Mouse (Mus musculus): ENCODE data around the gene Gm9817.

Gm9817 gene

DNA sequence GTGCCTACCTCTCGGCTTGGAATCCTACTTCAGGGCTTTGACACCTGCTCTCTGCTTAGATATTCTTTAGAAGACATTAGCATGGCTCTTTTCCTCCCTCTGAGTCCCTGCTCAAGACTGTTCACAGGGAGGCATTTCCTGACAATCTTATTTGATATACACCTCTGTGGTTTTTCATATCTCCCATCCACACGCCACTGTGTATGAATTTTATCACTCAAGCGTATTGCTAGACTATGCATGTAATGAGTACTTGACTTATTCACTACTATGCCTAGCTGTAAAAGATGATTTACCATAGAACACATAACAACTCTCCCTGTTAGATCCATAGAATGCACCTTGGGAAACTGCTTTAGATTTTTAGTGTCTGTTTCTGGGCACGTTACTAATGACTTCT, 14.3 kb downstream of the Gm9817 start:
- no peak for DNase-seq

GRCm38 (mm10) chr13:45095028-45095427, 16.5 kb downstream of the Gm9817 start:
- DNase-seq, result no peak

DNA sequence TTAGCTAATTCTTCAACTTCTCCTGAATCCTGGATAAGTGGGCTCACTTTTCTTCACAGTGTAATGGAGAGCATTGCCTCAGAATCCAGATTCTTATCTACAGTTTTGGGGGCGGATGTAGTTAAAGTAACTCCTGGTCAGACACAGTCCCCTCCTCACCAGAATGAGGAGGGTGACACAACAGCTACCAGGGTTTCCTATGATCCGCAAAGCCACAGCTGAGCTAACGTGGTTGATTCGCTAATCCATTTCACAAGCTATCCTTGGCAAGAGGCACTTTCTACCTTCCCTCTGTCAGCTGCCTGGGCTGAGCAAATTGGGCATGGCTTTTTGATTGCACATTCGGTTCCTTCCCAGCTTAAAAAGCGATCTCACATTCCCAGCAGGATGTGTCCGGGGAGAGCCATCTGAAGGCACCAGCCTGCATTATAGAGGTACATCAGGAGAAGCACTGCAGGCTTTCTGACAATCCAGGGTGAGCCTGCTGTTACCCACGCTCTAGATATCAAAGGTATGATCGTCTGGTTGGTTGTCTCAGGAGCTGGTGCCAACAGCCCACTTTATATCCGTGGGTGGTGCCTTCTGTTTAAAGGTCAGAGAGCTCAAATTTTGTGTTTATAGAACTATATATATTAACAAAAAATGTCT, 21.2 kb downstream of the Gm9817 start:
- no peak for DNase-seq

DNA sequence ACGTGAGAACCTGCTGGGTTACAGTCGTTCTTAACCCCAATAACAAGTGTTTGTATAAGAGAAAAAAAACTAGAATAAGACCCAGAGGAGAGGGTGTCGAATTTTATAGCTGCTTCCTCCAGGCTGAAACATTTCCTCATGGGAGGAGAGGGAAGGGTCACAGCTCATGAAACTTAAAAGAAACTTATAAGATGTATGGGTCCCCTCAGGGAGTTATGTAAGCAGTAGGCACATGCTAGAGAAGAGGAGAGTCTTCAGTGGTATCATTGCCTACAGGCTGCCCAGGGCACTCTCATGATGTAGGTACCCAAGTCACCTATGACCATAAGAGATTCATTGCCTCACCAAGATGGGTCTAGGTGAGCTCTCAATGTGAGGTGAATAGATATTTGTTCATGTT, 28.0 kb downstream of the Gm9817 start:
- DNase-seq, result no peak

DNA sequence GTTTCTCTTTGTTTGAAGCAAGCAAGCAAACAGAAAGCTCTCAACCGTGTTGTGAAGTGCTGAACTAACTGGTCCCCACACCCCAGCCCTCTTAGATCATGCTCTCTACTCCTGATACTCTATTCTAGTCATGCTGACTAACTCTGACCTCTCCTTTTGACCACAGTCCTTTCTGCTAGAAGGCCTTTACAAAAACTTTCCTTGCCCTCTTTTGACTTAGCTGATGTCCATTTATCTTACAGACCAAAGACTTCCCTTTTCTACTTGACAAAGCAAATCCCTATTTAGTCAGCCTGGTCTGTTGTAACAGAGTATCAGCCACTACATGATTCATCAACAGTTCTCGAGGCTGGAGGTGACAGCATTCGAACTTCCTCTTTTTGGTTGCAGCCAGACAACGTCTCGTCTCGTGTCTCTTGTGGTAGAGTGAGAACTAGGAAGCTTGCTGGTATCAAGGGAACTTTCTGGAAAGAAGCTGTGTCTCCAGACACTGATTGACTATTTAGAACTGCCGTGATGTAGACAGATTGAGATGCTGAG, 30.4 kb downstream of the Gm9817 start:
- no peak for DNase-seq

GRCm38 (mm10) chr13:45118375-45118774, 39.9 kb downstream of the Gm9817 start:
- no peak for DNase-seq

DNA sequence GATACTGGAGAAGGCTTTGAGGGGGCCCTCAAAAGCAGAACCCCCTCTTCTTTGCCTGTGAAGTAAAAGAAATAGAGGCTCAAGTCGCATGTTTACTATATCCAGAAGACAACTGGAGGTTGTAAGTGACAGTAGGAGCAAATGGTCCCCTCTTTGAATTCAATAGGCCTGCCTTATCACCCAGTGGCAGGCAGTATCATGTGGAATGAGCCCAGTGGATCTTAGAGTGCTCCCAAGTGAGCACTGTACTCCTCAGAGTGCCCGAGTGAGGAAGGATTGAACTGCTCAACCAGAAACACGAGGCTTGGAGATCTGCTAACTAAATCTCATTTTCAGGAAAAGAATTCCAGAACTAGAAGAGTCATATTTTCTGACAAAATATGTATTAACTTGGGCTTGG, 40.3 kb downstream of the Gm9817 start:
- DNase-seq, result no peak
